Mouse (Mus musculus) kidney, embryonic 14.5 days (tissue): Measurements from ENCODE around the gene Msi2. TPM values are rescaled to one million over a fixed set of nuclear protein-coding genes. Genes with fewer than 3 reads are reported as not detected.

Source experiments
- ATAC-seq: fragments of 200-750 bp; cut with Nextera tagmentation; 2 replicates; pipeline ENCODE4 v1.8.0; 2017; ENCODE audit warnings: moderate number of reproducible peaks, mild to moderate bottlenecking, moderate TSS enrichment, moderate library complexity; ENCODE audit not compliant: low FRiP score, low TSS enrichment
- H3K27ac ChIP-seq: fragments of 300-500 bp; sonication (generic); 2 replicates; pipeline ENCODE4 v1.5.1; 2014; ENCODE audit warnings: low read depth, mild to moderate bottlenecking, low read length, moderate library complexity, mixed read lengths
- H3K27me3 ChIP-seq: fragments of 300-500 bp; sonication (generic); 2 replicates; pipeline ENCODE4 v1.6.1; 2014; ENCODE audit warnings: mild to moderate bottlenecking, low read length; ENCODE audit not compliant: control insufficient read depth, insufficient read depth
- H3K36me3 ChIP-seq: fragments of 300-500 bp; sonication (generic); 2 replicates; pipeline ENCODE4 v1.6.1; 2014; ENCODE audit warnings: low read length, mixed read lengths; ENCODE audit not compliant: control insufficient read depth, insufficient read depth
- H3K4me1 ChIP-seq: fragments of 300-500 bp; sonication (generic); 2 replicates; pipeline ENCODE4 v1.6.1; 2014; ENCODE audit warnings: low read length, mixed read lengths; ENCODE audit not compliant: control insufficient read depth, insufficient read depth
- H3K4me2 ChIP-seq: fragments of 300-500 bp; sonication (generic); replicated peaks from 2 replicates; pipeline ENCODE4 v1.6.1; 2014; ENCODE audit warnings: low read depth, mild to moderate bottlenecking, low read length
- H3K4me3 ChIP-seq: fragments of 300-500 bp; sonication (generic); 2 replicates; pipeline ENCODE4 v1.5.1; 2014; ENCODE audit warnings: mild to moderate bottlenecking, low read length
- H3K9ac ChIP-seq: fragments of 300-500 bp; sonication (generic); 2 replicates; pipeline ENCODE4 v1.6.1; 2014; ENCODE audit warnings: low read depth, mild to moderate bottlenecking, low read length, moderate library complexity
- H3K9me3 ChIP-seq: fragments of 300-500 bp; sonication (generic); 2 replicates; pipeline ENCODE4 v1.6.1; 2016; ENCODE audit warnings: low read length; ENCODE audit not compliant: control insufficient read depth
- WGBS: fragments of 180-500 bp; shearing (Covaris S2); extraction: QIAGEN DNeasy Blood & Tissue Kit; methylation state at CpG from one replicate; pipeline ENCODE4 v1.1.7; 2014; 5-methylcytosine and 5-hydroxymethylcytosine counted together
- polyA plus RNA-seq: library from polyadenylated mRNA; unstranded; fragments of >200 nt; fragmentation: Nextera tagmentation; extraction: Ambion mirVana; gene quantifications from 2 replicates; pipeline ENCODE4 v1.2.1, GENCODE M21; 2014

Msi2 gene
- polyA plus RNA-seq, 1 experiment from 2014 or later = 30.8 TPM

DNA sequence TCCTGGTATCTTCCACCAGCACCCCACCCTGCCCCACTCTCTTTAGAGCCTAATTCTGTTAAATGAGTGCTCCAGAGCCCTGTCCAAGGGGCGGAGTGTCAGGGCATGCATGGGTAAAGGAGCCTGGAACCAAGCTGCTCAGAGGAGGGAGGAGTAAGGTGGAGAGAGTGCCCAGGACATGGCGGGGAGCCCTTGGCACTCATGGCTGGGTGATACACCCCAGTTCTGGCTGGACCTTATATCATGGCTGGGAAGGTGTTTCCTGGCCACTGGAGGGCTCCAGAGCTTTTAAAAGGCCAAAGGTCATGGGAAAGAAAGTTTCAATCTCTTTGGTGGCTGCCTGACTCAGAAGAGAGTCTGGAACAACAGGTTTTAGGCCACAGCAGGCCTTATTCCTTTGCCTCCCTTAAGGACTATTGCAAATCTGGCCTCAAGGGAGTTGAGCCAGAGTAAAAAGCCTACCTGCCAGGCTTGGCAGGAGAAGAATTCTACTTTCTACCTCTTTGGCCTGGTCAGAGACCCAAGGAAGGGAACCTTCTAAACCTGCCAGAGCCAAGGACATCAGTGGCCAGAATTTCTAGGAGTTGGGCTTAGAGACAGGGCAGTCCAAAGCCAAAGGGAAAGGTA lies 352.3 kb downstream of the Msi2 start:
- peak overlapping the region; percentile 17; the same call in 1 of the 2 replicates for H3K27ac ChIP-seq
- H3K9ac ChIP-seq = no peak overlapping the region
- WGBS = 88% methylated on average over 2 of the region's 2 CpGs
- peaks cover 14% of the 10 kb centered on the region; the same call in 1 of the 2 replicates for H3K36me3 ChIP-seq
- ATAC-seq = no peak
- H3K27me3 ChIP-seq = no peaks in the 10 kb centered on the region
- H3K4me1 ChIP-seq = no peaks in the 10 kb centered on the region
- H3K4me2 ChIP-seq = no peak overlapping the region
- H3K9me3 ChIP-seq = no peaks in the 10 kb centered on the region
- no peak overlapping the region for H3K4me3 ChIP-seq

DNA sequence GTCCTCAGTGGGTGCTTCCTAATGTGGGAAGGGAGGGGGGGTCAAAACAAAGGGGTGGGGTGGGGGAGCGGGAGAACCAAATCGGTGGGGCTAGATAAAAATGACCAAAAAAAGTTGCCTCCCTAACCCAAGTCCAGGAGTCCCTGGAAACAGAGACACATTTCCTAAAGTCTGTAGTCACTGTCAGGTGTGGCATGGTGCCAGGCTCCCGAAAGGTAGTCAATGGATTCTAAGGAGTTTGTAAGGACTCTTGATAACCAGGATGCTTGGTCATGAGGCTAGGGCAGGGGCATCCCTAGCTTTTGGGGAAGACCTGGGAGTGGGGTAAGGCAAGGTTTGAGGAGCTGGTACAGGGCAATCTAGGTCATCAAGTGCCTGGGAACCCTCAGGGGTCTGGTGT lies 354.1 kb downstream of the Msi2 start:
- Histone ChIP-seq H3K27me3 (no peaks in the 10 kb centered on the region), H3K9ac (no peak overlapping the region), H3K36me3 (peaks cover 14% of the 10 kb centered on the region; the same call in 1 of the 2 replicates), H3K27ac (no peak overlapping the region), H3K4me3 (no peak overlapping the region), H3K4me1 (no peaks in the 10 kb centered on the region), H3K9me3 (no peaks in the 10 kb centered on the region), H3K4me2 (no peak overlapping the region)
- no peak for ATAC-seq
- WGBS = 89% methylated on average over 3 of the region's 3 CpGs

DNA sequence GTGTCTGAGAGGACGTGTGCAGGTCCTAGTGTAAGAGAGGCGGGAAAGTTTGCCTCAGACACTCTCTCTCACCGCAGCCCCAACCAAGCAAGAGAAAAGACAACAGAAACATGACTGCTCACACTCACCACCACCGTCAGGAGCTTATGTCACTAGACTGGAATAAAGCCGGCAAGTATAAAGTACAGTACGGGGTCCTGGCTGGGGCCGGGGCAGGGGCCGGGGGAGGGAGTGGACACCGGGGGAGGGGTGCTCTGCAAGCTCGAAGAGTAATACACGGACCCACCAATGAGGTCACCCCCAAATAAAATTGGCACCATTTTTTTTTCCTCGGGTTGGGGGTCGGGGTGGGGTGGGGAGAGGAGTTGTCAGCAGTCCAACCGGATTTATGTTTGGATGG lies 354.8 kb downstream of the Msi2 start:
- Histone ChIP-seq H3K27ac (no peak overlapping the region), H3K4me1 (no peaks in the 10 kb centered on the region)
- ATAC-seq = peak; percentile 53; the same call in 1 of the 2 replicates

DNA sequence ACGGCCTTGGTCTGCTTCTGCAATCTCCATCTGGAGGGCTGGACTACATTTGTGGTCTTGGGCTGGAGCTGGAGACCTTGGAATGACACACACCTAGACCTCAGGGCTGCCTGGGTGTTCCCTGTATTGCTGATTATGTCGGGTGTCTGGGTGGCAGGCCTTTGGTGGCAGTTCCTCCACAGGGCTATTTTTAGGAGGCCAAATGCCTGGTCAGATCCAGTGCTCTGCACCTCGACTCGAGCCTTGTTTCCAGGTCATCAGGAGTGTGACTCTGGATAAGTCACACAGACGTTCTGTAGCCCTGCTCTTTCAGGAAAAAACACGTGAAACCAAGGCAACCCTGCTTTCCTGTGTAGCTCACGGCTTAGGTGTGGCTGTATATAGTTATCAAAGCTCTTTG lies 358.6 kb downstream of the Msi2 start:
- WGBS = 84% methylated on average over 7 of the region's 7 CpGs
- Histone ChIP-seq H3K9ac (no peak overlapping the region), H3K4me1 (peaks cover 5% of the 10 kb centered on the region), H3K36me3 (peaks cover 2% of the 10 kb centered on the region; the same call in 1 of the 2 replicates), H3K4me2 (no peak overlapping the region), H3K27ac (no peak overlapping the region), H3K4me3 (no peak overlapping the region), H3K9me3 (no peaks in the 10 kb centered on the region), H3K27me3 (no peaks in the 10 kb centered on the region)
- ATAC-seq = no peak

More for the DNA sequence above, 354.8 kb downstream of the Msi2 start:
- no peak overlapping the region for H3K4me3 ChIP-seq
- WGBS = 60% methylated on average over 14 of the region's 14 CpGs
- no peaks in the 10 kb centered on the region for H3K27me3 ChIP-seq
- no peaks in the 10 kb centered on the region for H3K9me3 ChIP-seq
- no peak overlapping the region for H3K9ac ChIP-seq
- no peak overlapping the region for H3K4me2 ChIP-seq
- peaks cover 14% of the 10 kb centered on the region; the same call in 1 of the 2 replicates for H3K36me3 ChIP-seq

DNA sequence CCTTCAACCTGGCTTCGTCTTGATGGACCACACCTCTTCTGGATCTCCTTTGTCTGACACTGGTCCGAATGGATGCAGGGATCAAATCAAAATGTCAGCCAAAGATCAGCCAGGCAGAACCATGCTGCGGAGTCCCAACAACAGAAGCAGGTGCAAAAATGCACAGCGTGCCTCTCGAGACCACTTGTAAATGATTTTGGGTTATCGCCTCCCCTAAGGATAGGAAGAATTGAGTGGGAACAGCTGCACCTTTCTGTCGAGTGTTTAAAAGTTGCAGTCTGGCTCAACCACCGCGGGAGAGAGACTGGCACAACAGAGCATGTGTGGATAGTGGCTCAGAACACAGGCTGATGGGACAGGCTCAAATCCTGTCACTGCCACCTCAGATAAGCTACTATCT lies 361.0 kb downstream of the Msi2 start:
- no peak overlapping the region for H3K9ac ChIP-seq
- no peak overlapping the region for H3K4me2 ChIP-seq
- ATAC-seq = peak; percentile 7; the same call in 1 of the 2 replicates
- no peak overlapping the region for H3K27ac ChIP-seq
- H3K4me1 ChIP-seq = peaks cover 5% of the 10 kb centered on the region
- H3K9me3 ChIP-seq = no peaks in the 10 kb centered on the region
- H3K36me3 ChIP-seq = peaks cover 2% of the 10 kb centered on the region; the same call in 1 of the 2 replicates
- 58% methylated on average over 9 of the region's 9 CpGs for WGBS
- no peaks in the 10 kb centered on the region for H3K27me3 ChIP-seq
- H3K4me3 ChIP-seq = no peak overlapping the region

GRCm38 (mm10) chr11:88356598-88357290 lies 361.6 kb downstream of the Msi2 start:
- H3K4me3 ChIP-seq = no peak overlapping the region
- H3K36me3 ChIP-seq = no peaks in the 10 kb centered on the region
- ATAC-seq = peak; percentile 85
- no peaks in the 10 kb centered on the region for H3K9me3 ChIP-seq
- H3K27me3 ChIP-seq = no peaks in the 10 kb centered on the region
- no peak overlapping the region for H3K4me2 ChIP-seq
- no peak overlapping the region for H3K27ac ChIP-seq
- peaks cover 5% of the 10 kb centered on the region for H3K4me1 ChIP-seq
- no peak overlapping the region for H3K9ac ChIP-seq
- WGBS = 62% methylated on average over 8 of the region's 8 CpGs

- H3K9ac ChIP-seq = no peak overlapping the region
- no peaks in the 10 kb centered on the region for H3K36me3 ChIP-seq
- H3K27me3 ChIP-seq = no peaks in the 10 kb centered on the region
- H3K9me3 ChIP-seq = no peaks in the 10 kb centered on the region
- no peak overlapping the region for H3K4me2 ChIP-seq
- no peak overlapping the region for H3K4me3 ChIP-seq
- no peak overlapping the region for H3K27ac ChIP-seq
- WGBS = 72% methylated on average over 12 of the region's 12 CpGs
- peaks cover 5% of the 10 kb centered on the region for H3K4me1 ChIP-seq
- no peak for ATAC-seq
Observed at GRCm38 (mm10) chr11:88356016-88356415, 362.3 kb downstream of the Msi2 start.

DNA sequence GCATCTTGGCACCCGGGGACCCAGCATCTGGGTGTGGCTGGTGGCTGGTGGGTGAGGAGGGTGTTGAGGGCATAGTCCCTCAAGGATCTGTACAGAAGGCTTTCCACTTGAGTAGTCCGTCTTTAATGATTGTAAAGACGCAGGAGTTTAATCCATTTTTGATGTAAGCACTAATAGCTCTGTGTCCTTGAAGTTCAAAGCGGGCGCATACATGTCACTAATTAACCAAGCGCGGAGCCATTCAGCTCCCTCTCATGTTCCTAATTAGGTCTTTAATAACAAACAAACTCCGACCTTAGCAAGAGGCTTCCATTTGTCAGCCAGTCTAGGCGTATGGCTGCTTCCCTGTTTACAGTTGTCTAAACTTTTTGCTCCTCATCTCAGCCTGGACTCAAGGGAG lies 363.5 kb downstream of the Msi2 start:
- no peaks in the 10 kb centered on the region for H3K27me3 ChIP-seq
- 73% methylated on average over 9 of the region's 9 CpGs for WGBS
- no peak overlapping the region for H3K4me3 ChIP-seq
- no peak overlapping the region for H3K27ac ChIP-seq
- no peak overlapping the region for H3K4me2 ChIP-seq
- H3K9ac ChIP-seq = no peak overlapping the region
- no peak for ATAC-seq
- peaks cover 5% of the 10 kb centered on the region for H3K4me1 ChIP-seq
- H3K36me3 ChIP-seq = no peaks in the 10 kb centered on the region; the same call in 1 of the 2 replicates
- no peaks in the 10 kb centered on the region for H3K9me3 ChIP-seq
